Mouse (Mus musculus): Measurements from ENCODE around the gene Tnfrsf21.

- TF ChIP-seq GATA1 (IDR thresholded peaks at IDR 0.05; ENCODE audit: borderline replicate concordance, low read length) (no peak), FLI1 (IDR thresholded peaks at IDR 0.05; ENCODE audit: low read length) (no peak)
These were observed 1.7 kb downstream of the Tnfrsf21 start for GRCm38 (mm10) chr17:43018071-43018470.
